Mouse (Mus musculus) kidney, postnatal 0 days (tissue): ENCODE measurements at regions not wholly inside any gene's neighbourhood (a gene's known extent, or its start where the extent isn't known, plus 50 kb on each side); places are given as distances from the start of the nearest gene placed in this dataset.

Source experiments
- ATAC-seq: fragments of 200-750 bp; cut with Nextera tagmentation; replicated peaks from 2 replicates; pipeline ENCODE4 v1.8.0; 2017; ENCODE audit warnings: low read depth, moderate number of reproducible peaks, moderate TSS enrichment, moderate library complexity; ENCODE audit not compliant: low FRiP score
- DNase-seq: peaks from one replicate; pipeline ENCODE4 v3.0.0-alpha.2; 2016; ENCODE audit warnings: low spot score
- H3K27ac ChIP-seq: fragments of 300-500 bp; sonication (generic); 2 replicates; pipeline ENCODE4 v1.5.1; 2014; ENCODE audit warnings: mild to moderate bottlenecking
- H3K27me3 ChIP-seq: fragments of 300-500 bp; sonication (generic); 2 replicates; pipeline ENCODE4 v1.6.1; 2014; ENCODE audit warnings: low read length, mixed read lengths; ENCODE audit not compliant: insufficient read depth
- H3K36me3 ChIP-seq: fragments of 300-500 bp; sonication (generic); 2 replicates; pipeline ENCODE4 v1.6.1; 2014; ENCODE audit warnings: low read length, mixed read lengths; ENCODE audit not compliant: insufficient read depth
- H3K4me1 ChIP-seq: fragments of 300-500 bp; sonication (generic); replicated peaks from 2 replicates; pipeline ENCODE4 v1.6.1; 2014; ENCODE audit warnings: antibody characterized with exemption, low read length, mixed read lengths; ENCODE audit not compliant: insufficient read depth
- H3K4me2 ChIP-seq: fragments of 300-500 bp; sonication (generic); 2 replicates; pipeline ENCODE4 v1.6.1; 2014; ENCODE audit warnings: mild to moderate bottlenecking, low read length, moderate library complexity, mixed read lengths
- H3K4me3 ChIP-seq: fragments of 300-500 bp; sonication (generic); replicated peaks from 2 replicates; pipeline ENCODE4 v1.5.1; 2014; ENCODE audit warnings: low read depth, low read length
- H3K9ac ChIP-seq: fragments of 300-500 bp; sonication (generic); 2 replicates; pipeline ENCODE4 v1.6.1; 2014; ENCODE audit warnings: low read depth, low read length
- H3K9me3 ChIP-seq: fragments of 300-500 bp; sonication (generic); replicated peaks from 2 replicates; pipeline ENCODE4 v1.6.1; 2016; ENCODE audit warnings: low read length, inconsistent platforms, mixed read lengths
- CTCF ChIP-seq: IDR thresholded peaks from 2 replicates; pipeline ENCODE4 v1.5.1; 2016; ENCODE audit warnings: antibody characterized with exemption, low read depth, mild to moderate bottlenecking, moderate library complexity
- WGBS: fragments of 180-500 bp; shearing (Covaris S2); extraction: QIAGEN DNeasy Blood & Tissue Kit; methylation state at CpG from one replicate; pipeline ENCODE4 v1.1.7; 2014; 5-methylcytosine and 5-hydroxymethylcytosine counted together

GRCm38 (mm10) chr5:111897568-111897967 is 163.8 kb downstream of the Gm26897 start:
- H3K27me3 ChIP-seq = peaks cover 29% of the 10 kb centered on the region
- no peak overlapping the region for H3K4me3 ChIP-seq
- H3K4me2 ChIP-seq = no peak overlapping the region
- no peak for DNase-seq
- ATAC-seq = no peak
- no peak overlapping the region for H3K27ac ChIP-seq
- H3K4me1 ChIP-seq = peaks cover 18% of the 10 kb centered on the region; the same call in 1 of the 2 replicates
- H3K9me3 ChIP-seq = no peaks in the 10 kb centered on the region
- no peak overlapping the region for H3K9ac ChIP-seq
- WGBS = 62% methylated on average over 4 of the region's 4 CpGs
- peak; percentile 40 for TF ChIP-seq CTCF
- no peaks in the 10 kb centered on the region for H3K36me3 ChIP-seq

- no peak overlapping the region for H3K4me2 ChIP-seq
- TF ChIP-seq CTCF = no peak
- no peaks in the 10 kb centered on the region for H3K36me3 ChIP-seq
- peaks cover 29% of the 10 kb centered on the region for H3K27me3 ChIP-seq
- no peak overlapping the region for H3K9ac ChIP-seq
- DNase-seq (no peak), ATAC-seq (no peak)
- H3K4me3 ChIP-seq = no peak overlapping the region
- 58% methylated on average over 12 of the region's 12 CpGs for WGBS
- H3K4me1 ChIP-seq = peaks cover 13% of the 10 kb centered on the region; the same call in 1 of the 2 replicates
- no peaks in the 10 kb centered on the region for H3K9me3 ChIP-seq
- no peak overlapping the region for H3K27ac ChIP-seq
Measured at GRCm38 (mm10) chr5:111898482-111898881, 164.8 kb downstream of the Gm26897 start.

GRCm38 (mm10) chr5:111901197-111901596 is 167.5 kb downstream of the Gm26897 start:
- DNase-seq (no peak), ATAC-seq (no peak)
- Histone ChIP-seq H3K4me1 (no peaks in the 10 kb centered on the region), H3K9me3 (no peaks in the 10 kb centered on the region), H3K9ac (no peak overlapping the region), H3K36me3 (no peaks in the 10 kb centered on the region), H3K27ac (no peak overlapping the region), H3K27me3 (peaks cover 17% of the 10 kb centered on the region; the same call in 1 of the 2 replicates), H3K4me3 (no peak overlapping the region), H3K4me2 (no peak overlapping the region)
- no peak for TF ChIP-seq CTCF
- WGBS = 40% methylated on average over 5 of the region's 5 CpGs

GRCm38 (mm10) chr5:111901678-111902077 is 168.0 kb downstream of the Gm26897 start:
- WGBS = 5% methylated on average over 5 of the region's 5 CpGs
- ATAC-seq = no peak
- H3K27ac ChIP-seq = no peak overlapping the region
- H3K4me2 ChIP-seq = no peak overlapping the region
- H3K36me3 ChIP-seq = no peaks in the 10 kb centered on the region
- H3K4me3 ChIP-seq = no peak overlapping the region
- peaks cover 12% of the 10 kb centered on the region; the same call in 1 of the 2 replicates for H3K27me3 ChIP-seq
- H3K9ac ChIP-seq = no peak overlapping the region
- DNase-seq = peak; percentile 89
- no peaks in the 10 kb centered on the region for H3K9me3 ChIP-seq
- no peak for TF ChIP-seq CTCF
- no peaks in the 10 kb centered on the region for H3K4me1 ChIP-seq

DNA sequence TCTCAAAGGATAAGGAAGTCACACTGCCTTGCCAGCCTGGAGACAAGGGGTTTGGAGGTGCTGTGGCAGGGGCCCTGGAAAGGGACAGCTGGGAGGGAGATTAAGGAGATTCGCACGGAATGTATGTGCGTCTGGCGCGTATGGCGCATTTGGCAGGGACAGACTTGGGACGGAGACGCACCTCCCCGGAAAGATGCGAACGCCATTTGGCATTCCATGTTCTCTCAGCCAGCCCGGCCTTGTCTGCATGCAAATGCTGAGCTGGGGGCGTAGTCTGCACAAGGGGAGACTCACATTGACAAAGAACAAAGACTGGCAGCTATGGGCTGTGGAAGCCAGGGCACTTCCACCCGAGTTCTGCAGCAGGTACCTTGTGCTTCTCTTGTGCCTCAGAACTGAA is 174.4 kb downstream of the Gm26897 start:
- H3K9me3 ChIP-seq = no peaks in the 10 kb centered on the region
- H3K27ac ChIP-seq = no peak overlapping the region
- no peak overlapping the region for H3K4me3 ChIP-seq
- no peaks in the 10 kb centered on the region for H3K4me1 ChIP-seq
- no peak for DNase-seq
- no peak for ATAC-seq
- H3K9ac ChIP-seq = no peak overlapping the region
- WGBS = 75% methylated on average over 14 of the region's 14 CpGs
- H3K36me3 ChIP-seq = no peaks in the 10 kb centered on the region
- no peaks in the 10 kb centered on the region for H3K27me3 ChIP-seq
- no peak overlapping the region for H3K4me2 ChIP-seq
- no peak for TF ChIP-seq CTCF

DNA sequence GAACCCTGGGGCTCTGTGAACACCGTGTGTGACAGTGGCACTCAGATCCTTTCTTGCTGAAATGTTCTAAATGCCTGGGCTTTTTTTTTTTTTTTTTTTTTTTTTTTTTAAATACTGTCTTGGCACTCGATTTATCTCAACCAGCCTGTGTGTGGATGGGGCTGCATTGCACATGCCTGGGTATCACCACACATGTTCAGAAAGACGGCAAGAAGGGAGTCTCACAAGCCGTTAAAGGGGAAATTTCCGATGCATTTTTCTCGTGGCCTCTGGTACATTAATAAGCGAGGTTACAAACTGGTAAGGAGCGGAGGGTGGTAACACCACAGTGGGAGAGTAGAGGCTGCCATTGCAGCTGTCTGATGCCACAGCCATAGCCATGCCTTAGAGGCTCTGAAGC is 176.8 kb downstream of the Gm26897 start:
- DNase-seq (no peak), ATAC-seq (no peak)
- no peak overlapping the region for H3K4me2 ChIP-seq
- H3K36me3 ChIP-seq = no peaks in the 10 kb centered on the region
- H3K4me1 ChIP-seq = no peaks in the 10 kb centered on the region
- no peaks in the 10 kb centered on the region for H3K9me3 ChIP-seq
- no peak overlapping the region for H3K27ac ChIP-seq
- TF ChIP-seq CTCF = no peak
- no peaks in the 10 kb centered on the region for H3K27me3 ChIP-seq
- 76% methylated on average over 8 of the region's 8 CpGs for WGBS
- H3K9ac ChIP-seq = no peak overlapping the region
- H3K4me3 ChIP-seq = no peak overlapping the region

DNA sequence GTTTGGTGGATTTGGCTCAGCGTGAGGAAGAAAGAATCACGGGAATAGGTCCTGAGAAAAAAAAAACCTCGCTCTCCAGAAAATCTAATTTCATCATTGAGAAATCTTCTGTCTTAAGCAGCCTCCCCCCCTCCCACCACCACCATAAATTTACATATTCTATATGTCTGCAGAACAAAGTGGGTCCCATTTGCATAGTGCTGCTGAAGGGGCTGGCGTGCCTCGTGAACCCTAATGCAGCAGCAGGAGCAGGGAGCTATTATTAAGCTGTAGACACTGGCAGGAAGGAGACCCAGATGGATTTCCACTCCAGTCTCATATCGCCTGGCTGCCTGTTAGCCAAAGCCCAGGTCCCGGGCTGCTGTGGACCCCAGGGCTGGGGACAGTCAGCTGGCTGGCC is 179.6 kb downstream of the Gm26897 start:
- WGBS = 42% methylated on average over 7 of the region's 7 CpGs
- ATAC-seq = no peak
- no peaks in the 10 kb centered on the region for H3K27me3 ChIP-seq
- no peak for DNase-seq
- H3K4me1 ChIP-seq = no peaks in the 10 kb centered on the region
- no peaks in the 10 kb centered on the region for H3K36me3 ChIP-seq
- no peaks in the 10 kb centered on the region for H3K9me3 ChIP-seq
- no peak overlapping the region for H3K4me3 ChIP-seq
- no peak overlapping the region for H3K9ac ChIP-seq
- H3K4me2 ChIP-seq = no peak overlapping the region
- TF ChIP-seq CTCF = no peak
- no peak overlapping the region for H3K27ac ChIP-seq
